Mouse (Mus musculus) forebrain, embryonic 14.5 days (tissue): ENCODE results near the gene Psmb6. TPM values are rescaled to one million over a fixed set of nuclear protein-coding genes. Genes with fewer than 3 reads are reported as not detected.
"Not testable (repeated sequence)": the region's sequence is repeated elsewhere in the genome, so short reads cannot be mapped to it uniquely, and the experiment has no call there.

ENCODE experiments used
- ATAC-seq: fragments of 200-750 bp; cut with Nextera tagmentation; 2 replicates; pipeline ENCODE4 v1.8.0; 2017; ENCODE audit warnings: mild to moderate bottlenecking, moderate library complexity
- DNase-seq: peaks from one replicate; pipeline ENCODE4 v3.0.0-alpha.2; 2015; ENCODE audit warnings: low spot score
- H3K27ac ChIP-seq: fragments of 300-500 bp; sonication (generic); 2 replicates; pipeline ENCODE4 v1.5.1; 2014; ENCODE audit warnings: low read depth, mild to moderate bottlenecking, control low read depth, low read length, moderate library complexity
- H3K27me3 ChIP-seq: fragments of 300-500 bp; sonication (generic); replicated peaks from 2 replicates; pipeline ENCODE4 v1.6.1; 2014; ENCODE audit warnings: low read length, control low read depth, mixed read lengths; ENCODE audit not compliant: control insufficient read depth, insufficient read depth
- H3K36me3 ChIP-seq: fragments of 300-500 bp; sonication (generic); 2 replicates; pipeline ENCODE4 v1.6.1; 2014; ENCODE audit warnings: low read length, control low read depth; ENCODE audit not compliant: control insufficient read depth, insufficient read depth
- H3K4me1 ChIP-seq: fragments of 300-500 bp; sonication (generic); 2 replicates; pipeline ENCODE4 v1.6.1; 2014; ENCODE audit warnings: antibody characterized with exemption, low read length, control low read depth; ENCODE audit not compliant: control insufficient read depth, insufficient read depth
- H3K4me2 ChIP-seq: fragments of 300-500 bp; sonication (generic); 2 replicates; pipeline ENCODE4 v1.6.1; 2014; ENCODE audit warnings: mild to moderate bottlenecking, control low read depth, low read length
- H3K4me3 ChIP-seq: fragments of 300-500 bp; sonication (generic); 2 replicates; pipeline ENCODE4 v1.5.1; 2014; ENCODE audit warnings: low read depth, low read length, control low read depth
- H3K9ac ChIP-seq: fragments of 300-500 bp; sonication (generic); 2 replicates; pipeline ENCODE4 v1.6.1; 2014; ENCODE audit warnings: mild to moderate bottlenecking, low read length, control low read depth, moderate library complexity
- H3K9me3 ChIP-seq: fragments of 300-500 bp; sonication (generic); replicated peaks from 2 replicates; pipeline ENCODE4 v1.6.1; 2016; ENCODE audit warnings: low read length, control low read depth, mixed read lengths; ENCODE audit not compliant: control insufficient read depth
- WGBS: fragments of 180-500 bp; shearing (Covaris S2); extraction: QIAGEN DNeasy Blood & Tissue Kit; methylation state at CpG from one replicate; pipeline ENCODE4 v1.1.7; 2014; 5-methylcytosine and 5-hydroxymethylcytosine counted together
- polyA plus RNA-seq: library from polyadenylated mRNA; unstranded; fragments of >200 nt; fragmentation: Nextera tagmentation; extraction: Ambion mirVana; gene quantifications from 2 replicates; pipeline ENCODE4 v1.2.1, GENCODE M21; 2014

Psmb6 gene
- polyA plus RNA-seq, 1 experiment from 2014 or later, result 1,034 TPM

DNA sequence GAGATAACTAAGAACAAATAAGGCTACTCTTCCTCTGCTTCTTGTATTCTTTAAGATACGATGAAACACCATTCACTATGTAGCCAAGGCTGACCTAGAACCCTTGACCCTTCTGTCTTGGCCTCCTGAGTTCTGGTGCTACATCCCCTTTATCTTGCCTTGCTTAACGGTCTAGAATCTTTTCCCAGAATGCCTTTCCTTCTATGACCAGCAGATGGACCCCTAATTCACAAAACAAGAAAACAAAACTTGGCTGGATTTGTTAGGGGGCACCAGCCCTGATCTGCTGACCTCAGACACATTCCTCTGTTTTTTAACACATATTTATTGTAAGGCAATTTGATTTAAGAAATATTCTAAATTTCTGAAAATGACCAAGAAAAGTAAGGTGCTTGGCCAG lies 8.8 kb upstream of the Psmb6 start:
- Histone ChIP-seq H3K9me3 (no peaks in the 10 kb centered on the region), H3K9ac (no peak overlapping the region), H3K36me3 (no peaks in the 10 kb centered on the region), H3K27ac (no peak overlapping the region), H3K4me2 (no peak overlapping the region), H3K27me3 (no peaks in the 10 kb centered on the region), H3K4me3 (no peak overlapping the region), H3K4me1 (no peaks in the 10 kb centered on the region)
- ATAC-seq, result 0 out of 2 replicates have a peak, but pooled peaks have one; percentile 29
- 27% methylated on average over 2 of the region's 2 CpGs for WGBS
- DNase-seq, result peak; percentile 70

DNA sequence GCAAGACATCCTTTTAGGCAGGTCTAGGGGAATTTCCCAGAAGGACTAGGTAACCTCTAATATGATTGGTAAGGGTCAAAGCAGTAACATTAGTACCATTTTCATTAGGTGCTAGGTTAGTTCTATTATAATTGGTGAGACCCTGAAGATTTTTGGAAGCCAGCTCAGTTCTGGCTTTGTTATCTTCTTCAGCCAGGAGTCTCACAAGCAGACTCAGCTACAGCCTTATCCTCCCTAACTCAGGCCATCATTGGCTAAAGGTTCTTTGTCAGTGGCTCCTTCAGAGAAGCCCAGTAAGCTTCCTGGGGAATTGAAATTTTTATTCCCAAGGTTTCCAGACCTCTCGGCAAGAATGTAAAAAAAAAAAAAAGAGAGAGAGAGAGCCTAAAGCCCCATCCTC lies 6.7 kb upstream of the Psmb6 start:
- Histone ChIP-seq H3K27ac (no peak overlapping the region), H3K9ac (no peak overlapping the region), H3K27me3 (no peaks in the 10 kb centered on the region), H3K36me3 (no peaks in the 10 kb centered on the region), H3K9me3 (no peaks in the 10 kb centered on the region), H3K4me3 (no peak overlapping the region), H3K4me2 (no peak overlapping the region), H3K4me1 (no peaks in the 10 kb centered on the region)
- WGBS, result 61% methylated on average over 1 of the region's 1 CpGs
- DNase-seq (no peak), ATAC-seq (no peak)

DNA sequence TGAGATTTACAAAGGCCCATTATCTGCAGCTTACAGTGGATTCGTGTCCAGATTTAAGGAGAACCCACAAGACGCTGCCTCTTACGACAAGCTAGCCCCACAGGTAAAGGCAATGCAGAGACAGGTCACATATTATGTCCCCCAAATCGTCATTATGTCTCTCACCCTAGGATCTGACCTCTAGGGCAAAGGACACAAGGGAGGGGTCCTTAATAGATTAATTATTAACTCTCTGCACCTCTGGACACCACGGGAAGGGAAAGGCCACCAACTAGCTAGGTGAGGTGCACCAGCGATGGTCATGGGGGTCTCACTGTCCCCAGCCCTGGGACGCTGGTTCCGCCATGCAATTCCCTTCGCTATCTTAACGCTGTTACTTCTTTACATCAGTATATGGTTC lies 6.2 kb upstream of the Psmb6 start, which contains the start of gene Gltpd2:
Gene Gltpd2, plus strand, starts transcription at position 274 of the 400 bp plus-strand sequence.
- no peaks in the 10 kb centered on the region for H3K36me3 ChIP-seq
- WGBS, result 79% methylated on average over 10 of the region's 10 CpGs
- no peak for ATAC-seq
- no peaks in the 10 kb centered on the region for H3K4me1 ChIP-seq
- no peaks in the 10 kb centered on the region for H3K27me3 ChIP-seq
- peak within 1 kb of the TSS; percentile 38 for H3K4me2 ChIP-seq
- H3K9me3 ChIP-seq, result no peaks in the 10 kb centered on the region
- no peak within 1 kb of the TSS; the same call in 1 of the 2 replicates for H3K4me3 ChIP-seq
- DNase-seq, result no peak
- no peak within 1 kb of the TSS for H3K27ac ChIP-seq
- H3K9ac ChIP-seq, result peak within 1 kb of the TSS; percentile 54

DNA sequence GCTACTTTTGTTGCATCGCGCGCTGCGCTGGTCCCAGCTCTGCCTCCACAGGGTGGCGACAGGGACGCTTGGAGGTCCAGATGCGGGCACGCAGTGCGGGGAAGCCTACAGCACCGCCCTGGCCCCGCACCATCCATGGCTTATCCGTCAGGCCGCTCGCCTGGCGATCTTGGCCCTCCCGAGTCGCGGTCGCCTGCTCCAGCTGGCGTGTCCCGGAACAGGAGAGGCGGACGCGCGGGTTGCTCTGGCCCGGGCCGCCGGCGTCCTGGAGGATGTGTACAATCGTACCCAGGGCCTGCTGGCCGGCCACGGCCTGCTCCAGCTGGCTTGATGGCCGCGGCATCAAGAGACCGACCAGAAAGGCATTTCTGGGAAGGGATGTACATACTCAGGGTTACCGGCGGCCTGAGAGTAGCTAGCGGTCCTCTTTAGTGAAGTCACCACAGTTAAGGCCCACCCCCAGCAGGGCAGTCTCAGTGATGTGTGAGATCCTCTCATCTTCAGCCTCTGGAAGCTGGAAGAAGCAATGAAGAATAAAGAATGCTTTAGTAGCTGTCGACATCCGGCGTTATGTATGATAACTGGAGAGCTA lies 4.9 kb upstream of the Psmb6 start:
- DNase-seq, result peak; percentile 33

DNA sequence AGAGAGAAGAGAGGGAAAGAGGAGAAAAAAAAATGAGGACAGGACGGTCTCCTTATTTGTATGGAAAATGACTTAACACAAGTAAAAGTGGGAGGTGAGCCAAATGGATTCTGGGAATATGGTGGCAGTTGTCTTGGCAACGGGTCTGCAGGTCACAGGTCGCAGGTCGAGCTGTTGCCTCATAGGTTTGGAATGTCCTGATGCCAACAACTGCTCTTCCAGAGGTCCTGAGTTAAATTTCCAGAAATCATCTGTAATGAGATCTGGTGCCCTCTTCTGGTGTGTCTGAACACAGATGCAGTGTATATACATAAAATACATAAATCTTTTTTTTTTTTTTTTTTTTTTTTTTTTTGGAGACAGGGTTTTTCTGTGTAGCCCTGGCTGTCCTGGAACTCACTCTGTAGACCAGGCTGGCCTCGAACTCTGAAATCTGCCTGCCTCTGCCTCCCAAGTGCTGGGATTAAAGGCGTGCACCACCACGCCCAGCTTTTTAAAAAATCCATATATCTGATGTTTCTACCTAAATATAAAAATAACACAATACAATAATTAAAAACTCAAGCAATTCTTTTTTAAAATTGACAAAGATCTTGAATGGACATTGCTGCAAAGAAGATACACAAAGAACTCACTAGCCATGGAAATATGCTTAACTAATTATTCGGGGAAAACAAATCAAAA lies 1.7 kb upstream of the Psmb6 start:
- not testable (repeated sequence) for H3K9me3 ChIP-seq, H3K9ac ChIP-seq, H3K4me1 ChIP-seq, H3K27me3 ChIP-seq, H3K4me2 ChIP-seq, ATAC-seq, H3K4me3 ChIP-seq, H3K27ac ChIP-seq
- peaks cover 24% of the 10 kb centered on the region for H3K36me3 ChIP-seq
- peak; percentile 2 for DNase-seq
- 89% methylated on average over 8 of the region's 8 CpGs for WGBS

More for the DNA sequence above, 4.9 kb upstream of the Psmb6 start:
- Histone ChIP-seq H3K27ac (no peak overlapping the region; the same call in 1 of the 2 replicates), H3K9ac (peak overlapping the region; percentile 54), H3K4me1 (no peaks in the 10 kb centered on the region), H3K9me3 (no peaks in the 10 kb centered on the region), H3K4me3 (peak overlapping the region; percentile 14; the same call in 1 of the 2 replicates), H3K27me3 (no peaks in the 10 kb centered on the region), H3K4me2 (peak overlapping the region; percentile 38), H3K36me3 (no peaks in the 10 kb centered on the region)
- 20% methylated on average over 41 of the region's 41 CpGs for WGBS
- no peak for ATAC-seq

DNA sequence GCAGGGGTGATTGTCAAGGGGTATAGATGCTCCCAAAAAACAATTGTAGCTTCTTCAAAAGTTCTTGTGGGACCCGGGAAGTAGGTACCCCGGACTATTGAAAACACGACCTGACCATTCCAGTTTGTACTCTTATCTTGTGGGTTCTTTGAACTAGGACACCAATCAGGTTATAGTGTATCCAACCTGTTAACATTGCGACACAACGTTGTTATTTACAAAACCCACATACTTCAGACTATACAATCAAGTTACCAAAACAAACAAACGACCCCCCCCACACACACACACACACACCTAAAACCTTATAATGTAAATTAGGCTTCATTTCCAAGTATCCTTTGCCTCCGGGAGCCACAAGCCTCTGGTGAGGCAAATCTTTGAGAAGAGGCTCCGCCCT lies 385 bp upstream of the Psmb6 start:
- 6% methylated on average over 8 of the region's 8 CpGs for WGBS
- peak overlapping the region; percentile 32; the same call in 1 of the 2 replicates for H3K9ac ChIP-seq
- H3K27me3 ChIP-seq, result no peaks in the 10 kb centered on the region
- peak overlapping the region; percentile 62 for H3K4me3 ChIP-seq
- H3K36me3 ChIP-seq, result peaks cover 31% of the 10 kb centered on the region
- H3K27ac ChIP-seq, result no peak overlapping the region
- no peaks in the 10 kb centered on the region for H3K9me3 ChIP-seq
- peak; percentile 52 for ATAC-seq
- peaks cover 4% of the 10 kb centered on the region; the same call in 1 of the 2 replicates for H3K4me1 ChIP-seq
- no peak for DNase-seq
- H3K4me2 ChIP-seq, result peak overlapping the region; percentile 49

DNA sequence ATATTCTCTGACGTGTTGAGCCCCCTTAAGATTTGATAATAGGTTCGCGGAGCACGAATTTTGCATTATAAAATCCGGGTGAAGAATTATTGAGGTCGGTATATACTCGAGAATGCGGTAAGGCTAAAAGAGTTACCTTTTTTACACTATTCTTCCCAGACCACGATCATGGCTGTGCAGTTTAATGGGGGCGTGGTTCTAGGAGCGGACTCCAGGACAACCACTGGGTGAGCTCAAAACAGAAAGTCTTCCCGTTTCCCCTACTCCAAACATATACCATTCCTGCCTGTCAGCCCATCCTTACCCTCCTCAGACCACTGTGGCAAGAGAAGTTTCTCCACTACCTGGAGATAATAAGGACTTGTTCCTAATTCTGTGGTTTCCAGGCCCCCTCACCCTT lies 559 bp downstream of the Psmb6 start:
- no peak overlapping the region for H3K27ac ChIP-seq
- H3K9me3 ChIP-seq, result no peaks in the 10 kb centered on the region
- H3K4me3 ChIP-seq, result peak overlapping the region; percentile 62
- H3K9ac ChIP-seq, result peak overlapping the region; percentile 69
- 3% methylated on average over 12 of the region's 12 CpGs for WGBS
- no peaks in the 10 kb centered on the region for H3K27me3 ChIP-seq
- H3K36me3 ChIP-seq, result peaks cover 31% of the 10 kb centered on the region
- H3K4me1 ChIP-seq, result peaks cover 4% of the 10 kb centered on the region; the same call in 1 of the 2 replicates
- peak; percentile 28; the same call in 1 of the 2 replicates for ATAC-seq
- H3K4me2 ChIP-seq, result peak overlapping the region; percentile 66
- no peak for DNase-seq

DNA sequence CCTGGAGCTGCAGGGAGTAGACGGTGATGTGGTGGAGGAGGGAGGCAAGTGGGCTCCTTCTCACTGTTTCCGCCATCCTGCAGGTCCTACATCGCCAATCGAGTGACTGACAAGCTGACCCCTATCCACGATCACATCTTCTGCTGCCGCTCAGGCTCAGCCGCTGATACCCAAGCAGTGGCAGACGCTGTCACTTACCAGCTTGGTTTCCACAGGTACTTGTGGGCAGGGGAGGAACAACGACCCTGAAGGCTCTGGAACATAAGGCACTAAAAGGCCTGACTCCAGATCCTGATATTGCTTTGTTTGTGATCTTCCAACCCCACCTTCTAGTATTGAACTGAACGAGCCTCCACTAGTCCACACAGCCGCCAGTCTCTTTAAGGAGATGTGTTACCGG lies 1.0 kb downstream of the Psmb6 start:
- peaks cover 31% of the 10 kb centered on the region for H3K36me3 ChIP-seq
- H3K4me1 ChIP-seq, result peaks cover 4% of the 10 kb centered on the region; the same call in 1 of the 2 replicates
- H3K9me3 ChIP-seq, result no peaks in the 10 kb centered on the region
- peak overlapping the region; percentile 66 for H3K4me2 ChIP-seq
- DNase-seq, result no peak
- no peak for ATAC-seq
- H3K27me3 ChIP-seq, result no peaks in the 10 kb centered on the region
- H3K27ac ChIP-seq, result no peak overlapping the region
- WGBS, result 88% methylated on average over 12 of the region's 12 CpGs
- peak overlapping the region; percentile 69; the same call in 1 of the 2 replicates for H3K9ac ChIP-seq
- peak overlapping the region; percentile 62 for H3K4me3 ChIP-seq

DNA sequence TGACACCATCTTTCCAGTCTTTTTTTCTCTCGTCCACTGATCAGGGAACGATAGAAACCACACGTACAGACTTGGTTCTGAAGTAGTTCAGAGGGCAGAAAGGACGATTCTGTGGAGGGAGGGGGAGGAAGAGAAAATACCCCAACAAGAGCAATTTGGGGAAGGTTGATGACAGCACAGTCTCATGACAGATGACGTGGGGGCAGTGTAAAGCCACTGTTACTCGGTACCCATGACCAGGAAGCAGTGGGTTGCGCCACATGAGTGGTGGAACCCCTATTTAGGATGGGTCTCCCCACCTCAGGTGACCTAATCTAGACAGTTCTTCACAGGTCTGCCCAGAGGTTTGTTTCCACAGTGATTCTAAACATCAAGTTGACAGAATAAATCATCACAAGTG lies 3.4 kb downstream of the Psmb6 start:
- H3K36me3 ChIP-seq, result peaks cover 31% of the 10 kb centered on the region
- H3K27me3 ChIP-seq, result no peaks in the 10 kb centered on the region
- DNase-seq, result no peak
- H3K4me2 ChIP-seq, result no peak overlapping the region
- ATAC-seq, result no peak
- H3K4me1 ChIP-seq, result peaks cover 4% of the 10 kb centered on the region; the same call in 1 of the 2 replicates
- no peak overlapping the region for H3K27ac ChIP-seq
- no peak overlapping the region for H3K9ac ChIP-seq
- H3K9me3 ChIP-seq, result no peaks in the 10 kb centered on the region
- H3K4me3 ChIP-seq, result no peak overlapping the region
- 91% methylated on average over 7 of the region's 7 CpGs for WGBS
